Mouse (Mus musculus): ENCODE measurements around the gene Atg9a. TPM values are rescaled to one million over a fixed set of nuclear protein-coding genes. Genes with fewer than 3 reads are reported as not detected.
A peak's percentile ranks its signal among the peaks of the same experiment; 100 is the strongest.

The Atg9a gene
- total and polyA plus RNA-seq, 3 experiments = 4.4 to 15.6 (median 12.9) TPM

GRCm38 (mm10) chr1:75180105-75180590, 11.8 kb downstream of the Atg9a start, which contains the start of gene Abcb6 (continued):
- TF ChIP-seq CHD2 (IDR thresholded peaks at IDR 0.05; ENCODE audit: low read length) = no peak
- no peak for TF ChIP-seq CHD1 (IDR thresholded peaks at IDR 0.05; ENCODE audit: low read depth, low read length)
- no peak for TF ChIP-seq MEF2A (IDR thresholded peaks at IDR 0.05; ENCODE audit: borderline replicate concordance, low read depth, low read length)
- no peak for TF ChIP-seq ZC3H11A (IDR thresholded peaks at IDR 0.05; ENCODE audit: low read depth, low read length)
- TF ChIP-seq USF1 (IDR thresholded peaks at IDR 0.05; ENCODE audit: low read depth, low read length) = peak; percentile 89
- no peak for TF ChIP-seq EP300 (IDR thresholded peaks at IDR 0.05; ENCODE audit: low read length)
- TF ChIP-seq MAFK (IDR thresholded peaks at IDR 0.05; ENCODE audit: insufficient replicate concordance, low read length) = no peak
- TF ChIP-seq ZMIZ1 (IDR thresholded peaks at IDR 0.05; ENCODE audit: low read depth, low read length) = no peak
- no peak for TF ChIP-seq MAZ (IDR thresholded peaks at IDR 0.05; ENCODE audit: low read depth, low read length)
- no peak for TF ChIP-seq MYC (IDR thresholded peaks at IDR 0.05; ENCODE audit: low read depth, low read length)
- TF ChIP-seq NRF1 (IDR thresholded peaks at IDR 0.05; ENCODE audit: low read depth, low read length) = peak; percentile 70
- TF ChIP-seq ZKSCAN1 (IDR thresholded peaks at IDR 0.05; ENCODE audit: borderline replicate concordance, low read depth, low read length) = no peak
- peak; percentile 82 for TF ChIP-seq MAX (IDR thresholded peaks at IDR 0.05; ENCODE audit: low read length)
- no peak for TF ChIP-seq ZNF384 (IDR thresholded peaks at IDR 0.05; ENCODE audit: low read depth, low read length)

GRCm38 (mm10) chr1:75179334-75180104, 12.5 kb downstream of the Atg9a start:
- peak; percentile 37; the same call in 1 of the 2 replicates for TF ChIP-seq MAFK (IDR thresholded peaks at IDR 0.05; ENCODE audit: insufficient replicate concordance, low read length)
- TF ChIP-seq RAD21 (IDR thresholded peaks at IDR 0.05; ENCODE audit: low read depth, low read length) = no peak
- TF ChIP-seq ZNF384 (IDR thresholded peaks at IDR 0.05; ENCODE audit: low read depth, low read length) = peak; percentile 83
- H3K9me3 ChIP-seq (replicated peaks; ENCODE audit: low read length) = peaks cover 3% of the 10 kb centered on the region
- H3K36me3 ChIP-seq (replicated peaks in 1 of 2; ENCODE audit: control insufficient read depth in 1 of 2, insufficient read depth in 1 of 2, low read length in 1 of 2) = peaks cover 38 to 71% of the 10 kb centered on the region in 2 experiments
- dilution Hi-C loops (cut with MboI; ENCODE audit: extremely low pct_ligation_motif_present, extremely low pct_unique_long_range_greater_than_20kb, low sequenced_read_pairs) (no loop called here), in situ Hi-C loops (cut with MboI; ENCODE audit: low pct_ligation_motif_present, low pct_unique_long_range_greater_than_20kb, low sequenced_read_pairs) (no loop called here)
- no peaks in the 10 kb centered on the region for H3K79me2 ChIP-seq (replicated peaks; ENCODE audit: control insufficient read depth, extremely low read depth, insufficient read depth, poor library complexity, severe bottlenecking)
- H3K4me2 ChIP-seq (ENCODE audit: insufficient read depth, low read depth, poor library complexity, severe bottlenecking) = peak overlapping the region; percentile 63
- peak overlapping the region; percentile 59; the same call in 1 of the 2 replicates for H3K9ac ChIP-seq (ENCODE audit: insufficient read depth, low read depth)
- H3K4me1 ChIP-seq (ENCODE audit: control insufficient read depth in 1 of 2, insufficient read depth in 2 of 2) = peaks cover 0 to 20% of the 10 kb centered on the region in 2 experiments; a peak in 3 of 4 replicates
- peak overlapping the region; percentile 63 to 80 (median 76) for H3K4me3 ChIP-seq (replicated peaks in 1 of 3; ENCODE audit: low read depth in 2 of 3, low read length in 2 of 3, poor library complexity in 1 of 3)
- no peak overlapping the region for H3K27ac ChIP-seq (ENCODE audit: insufficient read depth, low read depth)
- DNase-seq (ENCODE audit: extremely low read depth) = peak; percentile 14
- no peaks in the 10 kb centered on the region for H3K27me3 ChIP-seq (replicated peaks)
